Mouse (Mus musculus): ENCODE data around the gene Dock1. TPM values are rescaled to one million over a fixed set of nuclear protein-coding genes. Genes with fewer than 3 reads are reported as not detected.

The Dock1 gene
- total RNA-seq, 2 experiments from 2014 or later, result 17.4 to 19.9 TPM

GRCm38 (mm10) chr7:134747059-134747458 is 76.6 kb downstream of the Dock1 start:
- DNase-seq, result no peak
- intact Hi-C loops (cut with DNase I), result no loop called here

- intact Hi-C loops (cut with DNase I), result no loop called here
- DNase-seq, result no peak
These were observed 77.9 kb downstream of the Dock1 start for GRCm38 (mm10) chr7:134748376-134748775.

- intact Hi-C loops (cut with DNase I), result no loop called here
- no peak for DNase-seq
These were observed 79.2 kb downstream of the Dock1 start for GRCm38 (mm10) chr7:134749613-134750012.

GRCm38 (mm10) chr7:134751496-134751895 is 81.0 kb downstream of the Dock1 start:
- intact Hi-C loops (cut with DNase I), result no loop called here
- DNase-seq, result no peak

GRCm38 (mm10) chr7:134753417-134753816 is 83.0 kb downstream of the Dock1 start:
- DNase-seq, result no peak

GRCm38 (mm10) chr7:134757605-134758004 is 87.2 kb downstream of the Dock1 start:
- intact Hi-C loops (cut with DNase I), result no loop called here
- peak; percentile 64 for DNase-seq

More at GRCm38 (mm10) chr7:134753417-134753816, 83.0 kb downstream of the Dock1 start:
- intact Hi-C loops (cut with DNase I), result no loop called here

GRCm38 (mm10) chr7:134761799-134762198 is 91.3 kb downstream of the Dock1 start:
- intact Hi-C loops (cut with DNase I), result no loop called here
- DNase-seq, result no peak

GRCm38 (mm10) chr7:134765130-134765529 is 94.7 kb downstream of the Dock1 start:
- intact Hi-C loops (cut with DNase I), result no loop called here
- DNase-seq, result no peak

GRCm38 (mm10) chr7:134771314-134771713 is 100.9 kb downstream of the Dock1 start:
- DNase-seq, result no peak
- intact Hi-C loops (cut with DNase I), result no loop called here

GRCm38 (mm10) chr7:134772363-134772762 is 101.9 kb downstream of the Dock1 start:
- intact Hi-C loops (cut with DNase I), result no loop called here
- no peak for DNase-seq

- intact Hi-C loops (cut with DNase I), result no loop called here
- DNase-seq, result no peak
These were observed 102.6 kb downstream of the Dock1 start for GRCm38 (mm10) chr7:134772867-134773590.

- no peak for DNase-seq
- intact Hi-C loops (cut with DNase I), result no loop called here
These were observed 103.4 kb downstream of the Dock1 start for GRCm38 (mm10) chr7:134773761-134774415.

GRCm38 (mm10) chr7:134774468-134775162 is 104.2 kb downstream of the Dock1 start:
- peak; percentile 9 for DNase-seq
- intact Hi-C loops (cut with DNase I), result no loop called here

- DNase-seq, result no peak
- intact Hi-C loops (cut with DNase I), result no loop called here
These were observed 105.2 kb downstream of the Dock1 start for GRCm38 (mm10) chr7:134775671-134776070.

GRCm38 (mm10) chr7:134776306-134776705 is 105.9 kb downstream of the Dock1 start:
- intact Hi-C loops (cut with DNase I), result no loop called here
- no peak for DNase-seq

- DNase-seq, result no peak
- intact Hi-C loops (cut with DNase I), result no loop called here
These were observed 109.3 kb downstream of the Dock1 start for GRCm38 (mm10) chr7:134779761-134780160.

GRCm38 (mm10) chr7:134787110-134787509 is 116.7 kb downstream of the Dock1 start:
- DNase-seq, result no peak
- intact Hi-C loops (cut with DNase I), result no loop called here

GRCm38 (mm10) chr7:134794889-134795288 is 124.4 kb downstream of the Dock1 start:
- DNase-seq, result no peak
- intact Hi-C loops (cut with DNase I), result no loop called here

GRCm38 (mm10) chr7:134800079-134800478 is 129.6 kb downstream of the Dock1 start:
- DNase-seq, result peak; percentile 46
- intact Hi-C loops (cut with DNase I), result no loop called here

- intact Hi-C loops (cut with DNase I), result no loop called here
- no peak for DNase-seq
These were observed 134.0 kb downstream of the Dock1 start for GRCm38 (mm10) chr7:134804422-134804821.

- no peak for DNase-seq
- intact Hi-C loops (cut with DNase I), result no loop called here
These were observed 136.3 kb downstream of the Dock1 start for GRCm38 (mm10) chr7:134806799-134807198.

- DNase-seq, result no peak
- intact Hi-C loops (cut with DNase I), result no loop called here
These were observed 138.0 kb downstream of the Dock1 start for GRCm38 (mm10) chr7:134808406-134808805.
